Mouse (Mus musculus): ENCODE data around the gene Plekhg6. TPM values are rescaled to one million over a fixed set of nuclear protein-coding genes. Genes with fewer than 3 reads are reported as not detected.

The Plekhg6 gene
- polyA plus RNA-seq, 1 experiment from 2014 or later: 0.49 TPM

- DNase-seq (ENCODE audit: low read depth, low spot score) (no peak), ATAC-seq (peak; percentile 49)
- ChIA-PET CTCF (interaction anchor here (0.7 to 1.6 kb wide), 4 partner anchors 21 to 255 kb away, joined by 3 read pairs; no protein-coding TSS in a partner anchor), POLR2A (interaction anchor here (0.7 to 2.1 kb wide), 5 partner anchors 14 to 65 kb away, joined by 3 to 15 read pairs (median 3); partner anchors contain the start of gene Ltbr)
- TF ChIP-seq CTCF (IDR thresholded peaks at IDR 0.05): no peak
- in situ Hi-C loops (cut with MboI; ENCODE audit: low pct_unique_long_range_greater_than_20kb): loop anchor here (10.0 kb wide), 1 partner anchor 215 kb away; the partner anchor contains the start of gene Nop2
- no peaks in the 10 kb centered on the region for H3K27me3 ChIP-seq
Observed at GRCm38 (mm10) chr6:125349575-125350230, 30.9 kb downstream of the Plekhg6 start.

- TF ChIP-seq CTCF (IDR thresholded peaks at IDR 0.05): no peak
- ChIA-PET CTCF (interaction anchor here (1.0 to 1.1 kb wide), 2 partner anchors 21 to 256 kb away, joined by 3 read pairs; no protein-coding TSS in a partner anchor), POLR2A (interaction anchor here (0.7 to 2.1 kb wide), 4 partner anchors 15 to 64 kb away, joined by 3 to 15 read pairs (median 6); partner anchors contain the start of gene Ltbr)
- in situ Hi-C loops (cut with MboI; ENCODE audit: low pct_unique_long_range_greater_than_20kb): no loop called here
- no peaks in the 10 kb centered on the region for H3K27me3 ChIP-seq
- DNase-seq (ENCODE audit: low read depth, low spot score) (no peak), ATAC-seq (no peak)
Observed at GRCm38 (mm10) chr6:125348721-125349574, 31.6 kb downstream of the Plekhg6 start, which contains the start of gene Tnfrsf1a. Tnfrsf1a (plus strand) TSS chr6:125349362.

DNA sequence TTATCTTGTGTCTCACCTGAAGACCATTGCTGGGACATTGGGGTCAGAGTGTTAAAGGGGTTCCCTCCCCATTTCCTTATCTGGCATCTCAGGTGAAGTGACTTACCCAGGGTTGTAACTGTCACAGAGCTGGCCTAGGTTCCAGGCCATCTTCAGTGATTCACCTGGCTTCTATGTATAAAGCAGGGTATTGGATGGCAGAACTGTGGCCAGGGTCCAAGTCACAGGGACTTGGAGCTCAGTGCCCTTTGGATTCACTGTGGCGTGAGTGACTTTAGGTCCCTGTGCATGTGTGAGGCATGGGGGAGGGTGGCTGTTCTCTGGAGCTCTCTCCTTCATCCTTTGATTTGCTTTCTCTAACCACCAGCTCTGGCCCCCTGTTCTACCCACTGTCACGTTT lies 34.6 kb downstream of the Plekhg6 start:
- H3K27me3 ChIP-seq: no peaks in the 10 kb centered on the region
- TF ChIP-seq CTCF (IDR thresholded peaks at IDR 0.05): no peak
- POLR2A ChIA-PET: no interaction called here
- in situ Hi-C loops (cut with MboI; ENCODE audit: low pct_unique_long_range_greater_than_20kb): no loop called here
- ATAC-seq (no peak), DNase-seq (ENCODE audit: low read depth, low spot score) (no peak)
- CTCF ChIA-PET: no interaction called here

- POLR2A ChIA-PET: no interaction called here
- in situ Hi-C loops (cut with MboI; ENCODE audit: low pct_unique_long_range_greater_than_20kb): no loop called here
- H3K27me3 ChIP-seq: no peaks in the 10 kb centered on the region
- ATAC-seq (no peak), DNase-seq (ENCODE audit: low read depth, low spot score) (no peak)
- CTCF ChIA-PET: no interaction called here
- TF ChIP-seq CTCF (IDR thresholded peaks at IDR 0.05): no peak
Observed at GRCm38 (mm10) chr6:125345625-125346024, 35.0 kb downstream of the Plekhg6 start.

DNA sequence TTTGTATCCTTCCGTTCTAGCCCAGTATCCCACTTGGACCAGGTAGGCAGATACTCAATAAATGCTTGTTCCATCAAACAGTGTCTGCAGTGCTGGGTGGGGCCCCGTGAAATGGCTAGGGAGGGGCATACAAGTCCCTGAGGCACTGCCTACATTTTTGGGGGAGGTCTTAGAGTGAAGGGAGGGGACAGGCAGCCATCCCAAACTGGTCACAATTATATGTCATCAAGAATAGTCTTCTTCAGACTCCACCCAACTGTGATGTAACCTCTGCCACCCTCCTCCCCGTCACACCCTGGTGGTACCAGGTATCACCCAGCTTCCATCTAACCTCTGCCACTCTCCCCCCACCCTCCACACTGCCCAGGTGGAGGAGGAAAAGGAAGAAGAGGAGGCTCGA lies 35.7 kb downstream of the Plekhg6 start:
- POLR2A ChIA-PET: interaction anchor here (0.6 kb wide), 1 partner anchor 16 kb away, joined by 4 read pairs; no protein-coding TSS in a partner anchor
- in situ Hi-C loops (cut with MboI; ENCODE audit: low pct_unique_long_range_greater_than_20kb): no loop called here
- no peaks in the 10 kb centered on the region for H3K27me3 ChIP-seq
- no peak for DNase-seq (ENCODE audit: low read depth, low spot score)
- ATAC-seq: no peak
- CTCF ChIA-PET: interaction anchor here (1.0 kb wide), 1 partner anchor 70 kb away, joined by 3 read pairs; no protein-coding TSS in a partner anchor
- no peak for TF ChIP-seq CTCF (IDR thresholded peaks at IDR 0.05)

GRCm38 (mm10) chr6:125344084-125344483 lies 36.5 kb downstream of the Plekhg6 start:
- POLR2A ChIA-PET: no interaction called here
- CTCF ChIA-PET: interaction anchor here (1.0 kb wide), 1 partner anchor 69 kb away, joined by 3 read pairs; no protein-coding TSS in a partner anchor
- no peak for DNase-seq (ENCODE audit: low read depth, low spot score)
- no peaks in the 10 kb centered on the region for H3K27me3 ChIP-seq
- in situ Hi-C loops (cut with MboI; ENCODE audit: low pct_unique_long_range_greater_than_20kb): no loop called here
- ATAC-seq: no peak
- TF ChIP-seq CTCF (IDR thresholded peaks at IDR 0.05): no peak

DNA sequence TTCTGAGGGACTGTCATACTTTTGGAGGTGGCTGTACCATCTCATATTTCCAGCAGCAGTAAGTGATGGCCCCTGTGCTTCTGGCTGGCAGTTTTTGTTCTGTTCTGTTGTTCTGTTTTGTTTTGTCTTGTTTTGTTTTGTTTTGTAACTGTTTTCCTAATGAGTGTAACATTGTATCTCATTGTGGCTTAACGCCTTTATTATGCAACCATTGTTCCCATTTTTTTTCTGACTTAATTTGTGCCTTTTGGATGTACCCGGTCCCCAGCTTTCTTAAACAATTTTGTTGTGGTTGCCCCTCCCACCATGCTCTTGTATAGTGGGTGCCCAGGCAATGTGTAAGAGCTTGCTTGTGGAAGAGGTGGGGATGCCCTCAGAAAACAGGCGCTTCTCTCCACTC lies 38.4 kb downstream of the Plekhg6 start:
- H3K27me3 ChIP-seq: no peaks in the 10 kb centered on the region
- ATAC-seq (no peak), DNase-seq (ENCODE audit: low read depth, low spot score) (no peak)
- POLR2A ChIA-PET: no interaction called here
- no peak for TF ChIP-seq CTCF (IDR thresholded peaks at IDR 0.05)
- CTCF ChIA-PET: interaction anchor here (1.1 to 1.5 kb wide), 3 partner anchors 10 to 15 kb away, joined by 3 read pairs; no protein-coding TSS in a partner anchor
- in situ Hi-C loops (cut with MboI; ENCODE audit: low pct_unique_long_range_greater_than_20kb): no loop called here

DNA sequence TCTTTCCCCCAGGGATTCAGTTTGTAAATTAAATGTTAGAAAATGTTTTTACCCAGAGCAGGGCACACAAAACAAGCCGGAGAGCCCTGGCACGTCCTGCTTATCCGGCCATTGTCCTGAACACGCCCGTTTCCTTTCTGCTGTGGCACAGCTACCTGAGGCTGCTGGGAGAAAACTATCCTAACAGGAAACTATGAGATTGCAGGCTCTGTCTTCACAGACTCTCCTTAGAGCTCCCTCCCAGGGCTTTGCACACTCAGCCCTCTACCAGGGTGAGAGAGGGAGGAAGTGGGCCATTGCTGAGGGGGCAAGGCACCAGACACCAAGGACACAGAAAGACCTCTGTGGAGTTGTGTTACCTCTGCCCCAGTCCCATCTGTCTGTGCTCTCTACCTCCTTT lies 40.3 kb downstream of the Plekhg6 start:
- CTCF ChIA-PET: no interaction called here
- in situ Hi-C loops (cut with MboI; ENCODE audit: low pct_unique_long_range_greater_than_20kb): no loop called here
- DNase-seq (ENCODE audit: low read depth, low spot score) (no peak), ATAC-seq (no peak)
- no peaks in the 10 kb centered on the region for H3K27me3 ChIP-seq
- TF ChIP-seq CTCF (IDR thresholded peaks at IDR 0.05): no peak
- POLR2A ChIA-PET: no interaction called here

GRCm38 (mm10) chr6:125338791-125339660 lies 41.6 kb downstream of the Plekhg6 start:
- H3K27me3 ChIP-seq: no peaks in the 10 kb centered on the region
- DNase-seq (ENCODE audit: low read depth, low spot score) (no peak), ATAC-seq (no peak)
- POLR2A ChIA-PET: no interaction called here
- in situ Hi-C loops (cut with MboI; ENCODE audit: low pct_unique_long_range_greater_than_20kb): no loop called here
- CTCF ChIA-PET: interaction anchor here (1.0 kb wide), 1 partner anchor 9 kb away, joined by 3 read pairs; no protein-coding TSS in a partner anchor
- TF ChIP-seq CTCF (IDR thresholded peaks at IDR 0.05): no peak

DNA sequence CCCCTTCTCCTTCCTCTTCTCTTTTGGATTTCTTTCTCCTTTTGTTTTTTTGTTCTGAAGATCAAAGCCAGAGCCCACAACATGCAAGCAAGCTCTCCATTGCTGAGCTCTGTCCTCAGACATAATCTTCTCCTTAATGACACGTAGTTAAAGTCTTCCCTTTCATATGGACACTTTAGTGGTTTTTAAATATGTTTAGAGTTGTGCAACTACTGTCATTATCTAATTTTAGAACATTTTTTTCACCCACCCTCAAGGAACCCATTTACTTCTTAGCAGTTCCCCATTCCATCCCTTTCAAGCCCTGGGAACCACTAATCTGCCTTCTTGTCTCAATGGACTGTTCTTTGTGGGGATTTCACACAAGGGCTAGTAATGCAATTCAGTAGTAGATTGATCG lies 46.2 kb downstream of the Plekhg6 start:
- no peak for TF ChIP-seq CTCF (IDR thresholded peaks at IDR 0.05)
- DNase-seq (ENCODE audit: low read depth, low spot score): no peak
- no peak for ATAC-seq
- in situ Hi-C loops (cut with MboI; ENCODE audit: low pct_unique_long_range_greater_than_20kb): no loop called here
- ChIA-PET CTCF (no interaction called here), POLR2A (no interaction called here)
- H3K27me3 ChIP-seq: no peaks in the 10 kb centered on the region

Measured in Patski (cell line).